Mouse (Mus musculus): ENCODE data around the gene Ebf1. TPM values are rescaled to one million over a fixed set of nuclear protein-coding genes. Genes with fewer than 3 reads are reported as not detected.

Gene Ebf1
- polyA plus RNA-seq, 1 experiment from 2014 or later = 12.1 TPM

DNA sequence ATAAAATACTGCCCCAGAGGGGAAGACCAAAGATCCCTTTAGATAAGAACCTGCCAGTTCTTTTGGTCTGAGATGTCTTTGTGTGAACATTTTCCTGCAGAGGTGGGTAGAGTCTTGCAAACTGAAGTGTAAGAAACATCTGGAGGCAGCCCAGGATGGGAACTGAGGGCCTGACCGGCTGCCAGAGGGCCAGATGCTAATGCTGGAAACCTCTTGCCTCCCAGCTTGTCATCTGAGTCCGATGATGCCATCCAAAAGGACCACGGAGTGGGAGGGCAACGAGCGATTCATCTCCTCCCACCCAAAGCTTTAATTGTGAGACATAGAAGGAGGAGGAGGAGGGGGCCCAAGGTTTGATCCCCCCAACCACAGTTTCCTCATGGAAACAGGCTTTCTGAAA is 197.7 kb downstream of the Ebf1 start:
- Histone ChIP-seq H3K4me2 (replicated peaks) (no peak overlapping the region), H3K4me3 (replicated peaks) (no peak overlapping the region), H3K36me3 (no peaks in the 10 kb centered on the region), H3K9me3 (no peaks in the 10 kb centered on the region), H3K27me3 (replicated peaks) (no peaks in the 10 kb centered on the region), H3K9ac (no peak overlapping the region), H3K27ac (no peak overlapping the region), H3K4me1 (replicated peaks) (no peaks in the 10 kb centered on the region)
- no peak for ATAC-seq
- 79% methylated on average over 5 of the region's 5 CpGs for WGBS

DNA sequence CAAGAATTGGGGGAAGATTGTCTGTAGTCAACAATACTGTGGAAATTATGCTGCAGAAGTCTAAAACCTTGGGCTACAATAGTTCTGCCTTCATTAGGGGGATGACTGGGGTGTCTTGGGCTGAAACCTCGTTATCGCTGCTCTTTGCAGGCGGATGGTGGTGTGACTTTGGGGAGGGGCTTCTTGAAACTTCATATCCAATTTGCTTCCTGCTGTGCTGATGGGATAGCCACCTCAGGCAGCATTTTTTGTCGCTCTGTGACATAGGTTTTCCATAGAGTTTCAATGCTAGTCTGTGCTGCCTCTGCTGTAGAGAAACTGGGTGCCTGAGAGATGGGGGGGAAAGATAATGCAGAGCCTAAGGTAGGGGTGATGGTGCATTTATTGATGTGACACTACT is 198.9 kb downstream of the Ebf1 start:
- H3K4me2 ChIP-seq (replicated peaks) = no peak overlapping the region
- no peak overlapping the region for H3K9ac ChIP-seq
- no peak overlapping the region for H3K4me3 ChIP-seq (replicated peaks)
- no peaks in the 10 kb centered on the region for H3K36me3 ChIP-seq
- no peak overlapping the region for H3K27ac ChIP-seq
- no peaks in the 10 kb centered on the region for H3K4me1 ChIP-seq (replicated peaks)
- no peaks in the 10 kb centered on the region for H3K9me3 ChIP-seq
- H3K27me3 ChIP-seq (replicated peaks) = no peaks in the 10 kb centered on the region
- no peak for ATAC-seq
- WGBS = 84% methylated on average over 4 of the region's 4 CpGs

DNA sequence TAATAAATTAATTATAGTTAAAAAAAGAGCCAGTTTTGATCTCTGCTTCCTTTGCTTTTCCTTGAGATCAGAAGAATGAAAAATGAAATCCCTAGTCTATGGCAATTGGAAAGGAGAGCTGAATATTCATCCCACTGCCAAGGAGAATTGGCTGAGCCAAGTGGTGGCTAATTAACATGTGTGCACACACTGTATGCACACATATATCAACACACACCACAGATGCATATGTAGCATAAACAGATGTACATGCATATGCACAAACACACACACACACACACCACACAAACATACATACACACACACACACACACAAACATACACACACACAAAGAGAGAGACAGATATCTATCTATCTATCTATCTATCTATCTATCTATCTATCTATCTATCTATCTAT is 205.2 kb downstream of the Ebf1 start:
- Histone ChIP-seq H3K4me3 (replicated peaks) (no peak overlapping the region), H3K36me3 (no peaks in the 10 kb centered on the region), H3K9me3 (no peaks in the 10 kb centered on the region), H3K4me2 (replicated peaks) (no peak overlapping the region), H3K9ac (no peak overlapping the region), H3K27ac (no peak overlapping the region), H3K27me3 (replicated peaks) (no peaks in the 10 kb centered on the region), H3K4me1 (replicated peaks) (no peaks in the 10 kb centered on the region)
- no peak for ATAC-seq

DNA sequence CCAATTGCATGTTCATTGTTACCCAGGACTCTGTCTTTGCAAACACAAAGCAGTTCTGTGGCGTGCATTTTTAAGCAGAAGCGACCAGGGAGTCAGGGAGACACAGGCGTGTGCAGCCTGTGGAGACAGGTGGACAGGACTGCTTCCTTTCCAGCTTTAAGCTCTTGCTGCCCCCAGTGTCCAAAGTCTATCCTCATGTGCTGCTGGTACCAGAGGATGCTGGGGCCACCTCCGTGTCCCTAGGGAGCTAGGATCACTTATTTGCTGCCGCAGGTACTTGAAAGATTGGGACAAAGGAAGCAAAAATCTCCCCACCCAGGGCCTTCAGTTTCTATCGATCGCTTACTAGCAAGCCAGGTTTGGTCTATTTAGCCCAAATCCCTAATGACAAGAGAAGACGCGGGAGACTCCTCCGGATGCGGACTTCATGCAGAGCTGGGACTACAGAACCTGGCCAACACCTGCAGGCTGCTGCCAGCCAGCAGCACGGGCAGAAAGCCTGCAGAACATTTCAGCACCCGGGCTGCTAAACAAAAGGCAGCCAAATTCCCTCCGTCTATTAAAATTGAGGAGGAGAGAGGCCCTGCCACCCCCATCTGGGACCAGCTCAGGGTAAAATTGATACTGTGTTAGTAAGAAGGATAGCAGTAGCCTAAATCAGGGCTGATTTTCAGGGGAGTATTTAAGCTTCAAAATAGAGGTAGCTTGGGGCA is 215.3 kb downstream of the Ebf1 start:
- Histone ChIP-seq H3K4me1 (replicated peaks) (0 out of 2 replicates have a peak, but pooled peaks cover 2% of the 10 kb centered on the region), H3K27ac (no peak overlapping the region), H3K27me3 (replicated peaks) (peaks cover 2% of the 10 kb centered on the region; the same call in 1 of the 2 replicates), H3K4me2 (replicated peaks) (no peak overlapping the region), H3K9ac (no peak overlapping the region), H3K4me3 (replicated peaks) (no peak overlapping the region), H3K9me3 (no peaks in the 10 kb centered on the region), H3K36me3 (no peaks in the 10 kb centered on the region)
- ATAC-seq = no peak
- 26% methylated on average over 14 of the region's 14 CpGs for WGBS

DNA sequence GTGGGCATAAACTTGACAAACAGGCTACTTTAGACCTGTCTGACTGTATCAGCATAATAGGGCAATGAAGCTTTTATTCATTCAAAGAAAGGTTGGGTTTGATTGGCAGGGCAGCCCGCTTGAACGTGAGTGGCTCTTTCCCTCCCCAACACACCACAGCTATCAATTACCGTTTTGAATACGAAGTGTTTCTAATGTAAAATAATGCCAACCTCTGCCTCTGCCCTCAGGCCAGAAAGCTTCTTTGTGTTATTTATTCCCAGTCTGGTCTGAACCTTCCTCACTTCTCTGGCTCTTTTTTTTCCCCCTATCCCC is 215.8 kb downstream of the Ebf1 start:
- Histone ChIP-seq H3K4me1 (replicated peaks) (0 out of 2 replicates have a peak, but pooled peaks cover 2% of the 10 kb centered on the region), H3K9ac (no peak overlapping the region), H3K27me3 (replicated peaks) (peaks cover 2% of the 10 kb centered on the region; the same call in 1 of the 2 replicates), H3K9me3 (no peaks in the 10 kb centered on the region), H3K27ac (no peak overlapping the region), H3K4me3 (replicated peaks) (no peak overlapping the region), H3K4me2 (replicated peaks) (no peak overlapping the region), H3K36me3 (no peaks in the 10 kb centered on the region)
- no peak for ATAC-seq
- WGBS = 21% methylated on average over 4 of the region's 4 CpGs

DNA sequence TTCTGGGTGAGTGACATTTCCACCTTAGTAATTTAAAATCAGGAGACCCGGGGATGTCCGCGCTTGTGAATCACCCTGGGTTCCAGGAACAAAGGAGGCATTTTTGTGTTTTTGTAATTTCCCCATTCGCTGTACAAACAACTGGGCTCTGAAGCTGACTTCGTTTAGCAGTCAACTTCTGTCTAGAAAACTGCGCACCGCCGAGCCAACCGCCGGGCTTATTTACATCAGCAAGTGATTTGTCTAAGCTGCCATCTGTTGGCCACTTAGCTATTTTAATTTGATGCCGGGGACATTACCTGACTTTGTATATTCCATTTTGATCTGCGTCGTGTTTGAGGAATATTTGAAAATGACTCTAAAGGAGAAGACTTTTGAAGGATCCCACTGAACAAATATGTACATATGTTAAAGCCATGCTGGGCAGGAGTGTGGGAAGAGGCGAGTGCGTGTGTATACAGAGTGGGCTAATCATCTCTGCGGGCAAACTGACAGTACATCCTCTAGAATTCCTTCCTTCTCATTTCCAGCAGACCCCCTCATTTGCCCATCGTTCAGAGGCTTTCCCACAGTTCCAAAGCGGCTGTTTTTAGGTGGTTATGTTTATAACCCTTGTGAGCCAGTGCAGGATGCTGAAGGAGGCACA is 216.4 kb downstream of the Ebf1 start:
- H3K4me3 ChIP-seq (replicated peaks) = no peak overlapping the region
- H3K4me1 ChIP-seq (replicated peaks) = 0 out of 2 replicates have a peak, but pooled peaks cover 2% of the 10 kb centered on the region
- no peak overlapping the region for H3K4me2 ChIP-seq (replicated peaks)
- no peak overlapping the region for H3K27ac ChIP-seq
- no peaks in the 10 kb centered on the region for H3K9me3 ChIP-seq
- WGBS = 30% methylated on average over 18 of the region's 18 CpGs
- no peaks in the 10 kb centered on the region for H3K36me3 ChIP-seq
- H3K9ac ChIP-seq = no peak overlapping the region
- ATAC-seq = no peak
- H3K27me3 ChIP-seq (replicated peaks) = no peaks in the 10 kb centered on the region; the same call in 1 of the 2 replicates

DNA sequence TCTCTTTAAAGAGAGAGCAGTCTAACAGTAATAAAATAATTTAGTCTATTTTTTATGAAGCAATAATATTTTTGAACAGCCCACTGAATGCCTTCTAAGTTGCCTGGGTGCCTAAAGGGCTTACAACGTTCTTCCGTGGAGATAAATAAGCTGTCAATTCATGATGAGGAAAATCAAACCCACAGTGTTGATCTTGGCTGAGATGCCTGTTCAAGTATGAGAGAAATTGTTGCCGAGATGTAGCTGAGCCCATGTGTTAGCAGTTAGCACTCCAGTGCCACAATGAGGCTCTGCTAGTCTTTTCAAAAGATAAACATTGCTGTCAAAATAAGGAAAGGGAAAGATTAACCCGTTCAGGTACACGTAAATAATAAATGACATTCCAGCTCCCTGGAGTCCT is 218.0 kb downstream of the Ebf1 start:
- no peak for ATAC-seq
- 18% methylated on average over 5 of the region's 5 CpGs for WGBS

DNA sequence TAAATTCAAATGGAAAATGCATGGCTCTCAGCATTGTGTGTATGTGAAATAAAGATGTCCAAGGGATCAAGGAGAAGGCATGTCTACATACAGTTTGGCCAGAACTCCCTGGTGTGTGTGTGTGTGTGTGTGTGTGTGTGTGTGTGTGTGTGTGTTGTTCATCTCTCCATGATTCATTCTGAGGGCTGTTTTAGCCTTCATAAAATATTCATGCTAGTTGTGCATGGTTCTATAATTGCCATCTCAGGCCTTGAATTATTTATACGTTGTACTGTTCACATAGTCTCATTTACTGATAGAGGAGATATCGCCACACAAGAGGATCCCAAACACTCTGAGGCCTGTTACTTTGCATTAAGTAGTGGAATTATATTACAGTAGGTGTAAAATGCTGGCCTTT is 220.5 kb downstream of the Ebf1 start:
- H3K4me2 ChIP-seq (replicated peaks) = no peak overlapping the region
- 0 out of 2 replicates have a peak, but pooled peaks cover 2% of the 10 kb centered on the region for H3K4me1 ChIP-seq (replicated peaks)
- no peak overlapping the region for H3K4me3 ChIP-seq (replicated peaks)
- no peaks in the 10 kb centered on the region for H3K36me3 ChIP-seq
- no peaks in the 10 kb centered on the region for H3K9me3 ChIP-seq
- ATAC-seq = no peak
- 88% methylated on average over 2 of the region's 2 CpGs for WGBS
- H3K9ac ChIP-seq = no peak overlapping the region
- no peak overlapping the region for H3K27ac ChIP-seq
- H3K27me3 ChIP-seq (replicated peaks) = no peaks in the 10 kb centered on the region

More for the DNA sequence above, 218.0 kb downstream of the Ebf1 start:
- H3K36me3 ChIP-seq = no peaks in the 10 kb centered on the region
- H3K27ac ChIP-seq = no peak overlapping the region
- H3K27me3 ChIP-seq (replicated peaks) = no peaks in the 10 kb centered on the region; the same call in 1 of the 2 replicates
- 0 out of 2 replicates have a peak, but pooled peaks cover 2% of the 10 kb centered on the region for H3K4me1 ChIP-seq (replicated peaks)
- no peak overlapping the region for H3K4me3 ChIP-seq (replicated peaks)
- H3K4me2 ChIP-seq (replicated peaks) = no peak overlapping the region
- H3K9ac ChIP-seq = no peak overlapping the region
- no peaks in the 10 kb centered on the region for H3K9me3 ChIP-seq

DNA sequence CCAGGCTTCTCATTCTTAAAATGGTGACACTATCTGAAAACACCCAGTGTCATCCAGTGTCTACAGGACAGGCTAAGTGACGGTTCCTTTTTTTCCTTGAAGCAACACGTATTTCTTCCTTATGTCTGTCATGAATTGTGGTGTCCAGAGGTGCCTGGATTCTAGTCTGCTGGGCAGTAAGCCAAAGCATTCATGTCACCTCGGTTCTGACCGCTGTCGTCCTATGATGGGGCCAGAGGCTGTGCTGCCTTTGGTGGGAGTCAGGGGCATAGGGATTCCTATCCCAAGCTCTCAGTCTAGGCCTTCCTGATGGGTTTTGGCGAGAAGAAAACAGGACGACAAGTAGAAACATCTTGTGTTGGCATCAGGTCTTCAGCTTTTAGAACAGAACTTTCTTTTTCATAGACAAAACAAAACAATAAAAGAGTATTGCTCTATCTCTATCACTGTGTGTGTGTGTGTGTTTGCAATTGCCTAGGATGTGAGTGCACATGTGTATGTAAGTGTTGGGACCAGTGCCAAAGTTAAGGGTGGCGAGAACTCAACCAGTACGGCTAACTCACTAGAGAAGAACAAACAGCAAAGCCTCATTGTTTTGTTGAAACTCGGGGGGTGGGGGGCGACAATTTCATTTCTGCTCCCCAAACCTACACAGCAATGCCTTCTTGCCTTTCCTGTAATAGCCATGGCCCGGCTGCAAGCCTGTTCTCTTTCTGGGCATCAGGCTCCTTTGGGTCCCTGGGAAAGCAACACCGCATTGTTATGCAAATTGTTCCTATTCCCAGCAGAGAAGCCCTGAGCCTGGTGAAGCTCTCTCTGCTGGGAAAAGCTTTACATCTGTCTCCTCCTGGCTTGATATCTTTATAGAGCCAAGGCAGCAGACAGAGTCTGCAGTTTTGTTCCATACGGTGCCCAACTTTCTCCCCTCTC is 224.3 kb downstream of the Ebf1 start:
- Histone ChIP-seq H3K27ac (no peak overlapping the region), H3K9me3 (no peaks in the 10 kb centered on the region), H3K4me3 (replicated peaks) (no peak overlapping the region)

DNA sequence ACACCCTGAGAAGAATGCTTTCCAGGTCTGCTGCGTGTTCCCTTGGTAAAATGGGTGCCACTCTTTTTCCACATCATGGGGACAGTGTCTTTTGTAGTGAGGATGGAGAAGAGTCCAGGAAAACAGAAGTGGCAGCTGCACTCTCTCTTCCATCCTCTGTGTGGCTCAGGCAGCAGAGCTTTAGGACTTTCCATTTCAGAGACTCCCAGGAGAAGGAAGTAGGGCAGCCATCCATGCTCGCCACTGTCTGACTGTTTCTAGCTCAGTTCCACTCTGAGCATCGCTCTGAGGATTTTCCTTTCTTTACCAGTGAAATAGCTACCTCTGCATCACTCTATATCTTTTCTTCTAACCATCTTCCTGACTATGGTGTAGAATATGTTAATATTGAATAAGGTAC is 234.8 kb downstream of the Ebf1 start:
- H3K36me3 ChIP-seq = no peaks in the 10 kb centered on the region
- H3K9ac ChIP-seq = no peak overlapping the region
- no peaks in the 10 kb centered on the region for H3K27me3 ChIP-seq (replicated peaks)
- no peak overlapping the region for H3K4me2 ChIP-seq (replicated peaks)
- 83% methylated on average over 3 of the region's 3 CpGs for WGBS
- ATAC-seq = no peak
- H3K9me3 ChIP-seq = no peaks in the 10 kb centered on the region
- no peaks in the 10 kb centered on the region for H3K4me1 ChIP-seq (replicated peaks)
- H3K27ac ChIP-seq = no peak overlapping the region
- H3K4me3 ChIP-seq (replicated peaks) = no peak overlapping the region

More for the DNA sequence above, 224.3 kb downstream of the Ebf1 start:
- Histone ChIP-seq H3K36me3 (no peaks in the 10 kb centered on the region), H3K4me1 (replicated peaks) (0 out of 2 replicates have a peak, but pooled peaks cover 2% of the 10 kb centered on the region), H3K4me2 (replicated peaks) (no peak overlapping the region), H3K27me3 (replicated peaks) (no peaks in the 10 kb centered on the region), H3K9ac (no peak overlapping the region)
- WGBS = 55% methylated on average over 14 of the region's 14 CpGs
- ATAC-seq = no peak

DNA sequence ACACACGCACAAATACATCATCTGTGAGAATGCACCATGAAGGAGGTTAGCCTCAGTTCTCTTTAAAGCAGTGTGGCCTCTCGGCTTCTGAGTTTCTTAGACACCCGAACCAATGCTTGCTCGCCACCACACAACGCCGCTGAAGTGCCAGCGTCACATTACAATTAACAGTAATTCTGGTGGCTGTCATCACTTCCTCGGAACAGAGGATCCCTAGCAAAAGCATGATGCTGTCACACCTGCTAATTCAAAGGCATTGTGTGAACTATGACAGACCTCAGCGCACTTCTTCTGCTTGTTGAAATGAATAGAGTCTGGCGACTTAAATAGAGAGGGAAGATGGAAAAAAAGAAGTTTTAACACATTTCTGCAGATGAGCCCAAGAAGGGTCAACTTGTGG is 235.8 kb downstream of the Ebf1 start:
- 90% methylated on average over 10 of the region's 10 CpGs for WGBS
- no peak overlapping the region for H3K27ac ChIP-seq
- no peaks in the 10 kb centered on the region for H3K4me1 ChIP-seq (replicated peaks)
- no peak for ATAC-seq
- no peak overlapping the region for H3K4me3 ChIP-seq (replicated peaks)
- no peak overlapping the region for H3K9ac ChIP-seq
- H3K27me3 ChIP-seq (replicated peaks) = no peaks in the 10 kb centered on the region
- no peak overlapping the region for H3K4me2 ChIP-seq (replicated peaks)
- no peaks in the 10 kb centered on the region for H3K36me3 ChIP-seq
- H3K9me3 ChIP-seq = no peaks in the 10 kb centered on the region

DNA sequence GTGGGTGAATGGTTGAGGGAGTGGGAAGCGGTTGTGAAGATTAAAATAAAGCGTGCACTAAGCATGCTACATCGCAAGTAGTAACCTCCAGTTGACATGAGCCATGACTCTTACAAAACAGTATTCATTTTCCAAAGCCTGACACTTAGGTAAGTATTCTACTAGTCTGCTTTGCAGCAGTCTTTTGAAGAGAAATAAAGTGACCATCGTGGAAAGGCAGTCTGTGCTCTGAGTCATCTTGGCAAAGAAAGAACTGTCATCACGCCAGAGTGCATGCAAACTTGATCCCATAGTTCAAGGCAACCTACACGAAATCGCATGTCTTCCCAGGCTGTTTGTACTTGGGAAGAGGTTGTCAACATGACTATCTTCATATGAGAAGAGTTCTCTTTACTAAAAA is 237.4 kb downstream of the Ebf1 start:
- no peak overlapping the region for H3K9ac ChIP-seq
- H3K27me3 ChIP-seq (replicated peaks) = no peaks in the 10 kb centered on the region
- ATAC-seq = no peak
- no peaks in the 10 kb centered on the region for H3K4me1 ChIP-seq (replicated peaks)
- H3K4me2 ChIP-seq (replicated peaks) = no peak overlapping the region
- H3K36me3 ChIP-seq = no peaks in the 10 kb centered on the region
- H3K4me3 ChIP-seq (replicated peaks) = no peak overlapping the region
- H3K27ac ChIP-seq = no peak overlapping the region
- 87% methylated on average over 7 of the region's 7 CpGs for WGBS
- H3K9me3 ChIP-seq = no peaks in the 10 kb centered on the region

Data from intestine, embryonic 15.5 days (tissue).